Mouse (Mus musculus): ENCODE results near the gene Gpr15. TPM values are rescaled to one million over a fixed set of nuclear protein-coding genes. Genes with fewer than 3 reads are reported as not detected.

Gene Gpr15
- polyA plus RNA-seq (2015; fragmentation: Nextera tagmentation; extraction: Ambion mirVana): 0.79 and 1.7 TPM in 2 replicates

DNA sequence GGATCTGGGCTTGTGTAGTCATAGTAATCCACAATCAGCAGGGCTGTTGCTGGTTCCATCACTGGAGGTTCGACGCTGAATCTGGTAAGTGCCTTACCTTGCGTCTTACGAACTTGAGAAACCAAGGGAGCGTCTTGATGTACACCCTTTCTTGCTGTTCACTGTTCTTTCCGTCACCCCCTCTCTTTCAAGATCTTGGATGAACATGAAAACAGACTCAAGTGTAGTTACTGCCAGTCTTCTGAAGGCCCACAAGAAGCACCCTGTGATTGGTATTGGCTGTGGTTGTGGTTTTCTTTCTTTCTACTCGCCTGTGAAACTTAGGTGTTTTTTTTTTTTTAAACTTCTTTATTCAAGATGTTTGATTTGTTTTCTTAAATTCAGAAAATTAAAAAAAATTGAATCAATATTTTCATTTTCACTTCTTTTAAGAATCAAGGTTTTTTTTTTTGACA, at the start of gene Gpr15:
Gene Gpr15 (minus strand): TSS at position 405 of the 455 bp plus-strand sequence.
- DNase-seq (ENCODE audit: low spot score): no peak

DNA sequence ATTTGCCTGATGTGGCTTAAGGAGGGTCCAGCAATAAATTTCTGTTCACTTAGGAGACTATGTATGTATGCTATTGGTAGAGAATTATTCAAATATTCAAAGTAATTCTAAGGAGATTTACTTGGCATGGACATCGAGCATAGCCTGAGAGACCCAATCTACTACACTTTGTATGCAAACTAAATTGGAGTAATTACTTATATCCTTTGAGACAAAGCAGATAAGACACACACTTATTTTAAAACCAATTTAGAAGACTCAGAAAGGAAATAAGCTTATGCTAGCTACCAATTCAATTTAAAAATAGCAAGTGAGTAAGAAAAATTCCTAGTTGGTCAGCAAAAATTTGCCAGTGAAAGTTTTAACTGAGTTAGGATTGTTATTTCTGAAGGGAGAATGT, 44.2 kb upstream of the Gpr15 start, which contains the start of gene Olfr172:
Gene Olfr172 (minus strand): TSS at position 101 of the 400 bp plus-strand sequence.
- DNase-seq (ENCODE audit: low spot score): no peak

DNA sequence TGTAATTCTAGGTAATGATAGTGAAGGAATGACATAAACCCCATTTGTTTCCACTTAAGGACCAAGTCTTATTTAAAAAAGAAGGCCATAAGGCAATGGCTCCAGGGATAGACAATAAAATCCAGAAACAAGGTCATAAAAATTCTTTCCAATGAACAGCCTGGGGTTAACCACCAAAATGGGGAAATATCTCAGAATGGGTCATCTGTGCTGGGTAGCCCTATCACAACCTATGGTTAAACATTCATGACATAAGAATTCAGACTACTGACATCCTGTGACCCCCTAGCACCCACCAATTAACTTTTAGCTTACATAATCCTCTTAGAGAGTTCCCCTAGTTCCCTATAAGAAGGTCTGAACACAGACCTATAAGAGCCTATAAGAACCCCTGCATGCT, 37.3 kb upstream of the Gpr15 start:
- no peak for DNase-seq (ENCODE audit: low spot score)

DNA sequence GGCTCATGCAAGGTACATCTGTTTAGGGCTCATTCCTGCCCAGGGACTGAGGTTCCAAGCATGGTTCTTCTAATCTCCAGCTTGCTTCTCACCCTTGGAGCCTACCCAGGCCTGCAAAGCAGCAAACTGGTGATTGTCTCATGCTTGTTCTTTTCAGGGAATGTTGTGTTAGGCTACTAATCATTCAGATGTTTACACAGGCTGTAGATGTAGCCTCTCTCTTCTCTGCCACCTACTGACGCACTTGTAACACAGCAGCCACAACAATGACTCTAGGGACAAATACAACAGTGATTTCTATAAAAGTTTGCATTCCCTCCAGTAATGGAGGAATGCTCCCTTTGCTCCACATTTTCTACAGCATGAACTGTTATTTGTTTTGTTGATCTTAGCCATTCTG, 32.4 kb upstream of the Gpr15 start:
- no peak for DNase-seq (ENCODE audit: low spot score)

DNA sequence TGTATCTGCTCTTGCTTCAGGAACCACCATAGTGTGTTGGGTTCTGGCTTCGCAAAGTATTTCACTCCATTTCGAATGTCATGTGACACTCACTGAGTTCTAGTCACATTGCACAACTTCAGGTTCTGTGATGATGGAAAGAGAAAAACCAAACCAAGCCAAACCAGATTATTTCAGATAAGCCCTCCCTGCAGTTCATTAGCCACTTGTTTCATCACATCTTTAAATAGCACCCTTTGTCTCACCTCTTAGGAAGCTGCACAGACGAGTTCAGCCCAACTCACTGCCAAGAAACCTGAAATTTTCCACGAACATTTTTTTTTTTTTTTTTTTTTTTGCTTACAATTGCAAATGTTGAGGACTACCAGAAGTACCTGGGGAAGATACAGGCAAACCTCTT, 27.8 kb upstream of the Gpr15 start:
- no peak for DNase-seq (ENCODE audit: low spot score)

DNA sequence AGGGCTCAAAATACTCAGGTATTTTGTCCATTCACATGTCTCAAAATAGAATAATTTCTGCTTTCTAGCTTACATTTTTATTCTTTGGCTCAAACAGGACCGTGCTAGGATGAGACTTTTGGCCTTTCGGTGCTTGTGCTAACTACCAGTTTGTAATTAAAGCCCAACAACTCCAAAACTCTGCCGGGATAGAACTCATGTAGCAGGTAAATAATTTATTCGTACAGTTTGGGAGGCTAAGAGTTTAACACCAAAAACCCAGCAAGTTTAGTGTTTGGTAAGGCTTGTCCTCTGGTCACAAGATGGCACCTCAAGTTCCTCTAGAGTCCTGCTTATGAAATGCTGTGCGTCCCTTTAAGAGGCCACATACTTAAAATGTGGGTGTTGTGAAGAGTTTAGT, 21.9 kb upstream of the Gpr15 start:
- DNase-seq (ENCODE audit: low spot score): no peak

DNA sequence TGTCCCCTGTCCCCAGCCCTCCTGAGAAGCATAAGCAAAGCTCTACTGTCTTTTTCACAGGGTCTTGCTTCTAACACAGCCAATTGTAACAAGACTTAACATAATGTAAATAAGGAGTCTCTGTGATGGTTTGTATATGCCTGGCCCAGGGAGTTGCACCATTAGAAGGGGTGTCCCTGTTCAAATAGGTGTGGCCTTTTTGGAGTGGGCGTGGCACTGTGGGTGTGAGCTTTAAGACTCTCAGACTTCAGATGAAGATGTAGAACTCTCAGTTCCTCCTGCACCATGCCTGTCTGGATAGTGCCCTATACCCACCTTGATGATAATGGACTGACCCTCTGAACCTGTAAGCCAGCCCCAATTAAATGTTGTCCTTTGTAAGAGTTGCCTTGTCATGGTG, 19.9 kb upstream of the Gpr15 start:
- no peak for DNase-seq (ENCODE audit: low spot score)

DNA sequence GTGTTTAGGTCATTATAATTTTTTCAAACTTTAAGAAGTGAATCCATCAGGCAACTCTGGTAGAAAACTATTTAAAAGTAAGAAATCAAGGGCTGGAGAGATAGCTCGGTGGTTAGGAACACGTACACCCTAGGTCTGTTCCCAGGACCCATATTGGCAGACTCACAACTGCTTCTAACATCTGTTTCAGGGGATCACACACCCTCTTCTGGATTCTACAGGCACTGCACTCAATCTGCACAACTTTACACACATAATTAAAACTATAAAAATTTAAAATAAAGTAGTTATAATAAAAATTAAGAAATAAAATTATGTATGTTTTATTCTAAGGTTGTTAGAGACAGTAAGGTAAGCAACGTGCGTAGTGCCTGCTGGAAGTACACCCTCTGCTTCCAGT, 19.3 kb upstream of the Gpr15 start:
- no peak for DNase-seq (ENCODE audit: low spot score)

DNA sequence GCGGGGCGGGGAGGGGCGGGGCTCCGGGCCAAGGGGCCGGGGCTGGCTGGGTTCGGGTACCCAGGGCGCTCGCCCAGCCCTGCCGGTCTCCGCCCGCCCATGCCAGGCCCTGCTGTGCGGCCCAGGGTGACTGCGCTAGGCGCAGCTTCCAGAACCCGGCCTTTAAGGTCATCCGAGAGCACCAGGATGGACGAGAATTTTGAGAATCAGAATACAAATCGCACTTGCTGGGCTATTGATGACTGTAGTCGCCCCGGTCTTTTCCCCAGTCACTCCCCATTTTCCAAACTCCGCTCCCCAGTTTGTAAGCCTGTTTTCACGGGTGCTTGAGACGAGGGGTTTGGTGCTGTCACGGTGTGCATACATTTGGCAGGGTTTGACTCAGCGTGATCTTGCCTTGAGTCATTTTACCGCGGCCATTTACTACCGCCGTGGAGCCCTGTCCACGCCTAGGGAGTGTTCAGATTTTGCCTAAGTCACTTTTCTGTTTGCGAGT, 9.4 kb upstream of the Gpr15 start:
- DNase-seq (ENCODE audit: low spot score): peak; percentile 17

DNA sequence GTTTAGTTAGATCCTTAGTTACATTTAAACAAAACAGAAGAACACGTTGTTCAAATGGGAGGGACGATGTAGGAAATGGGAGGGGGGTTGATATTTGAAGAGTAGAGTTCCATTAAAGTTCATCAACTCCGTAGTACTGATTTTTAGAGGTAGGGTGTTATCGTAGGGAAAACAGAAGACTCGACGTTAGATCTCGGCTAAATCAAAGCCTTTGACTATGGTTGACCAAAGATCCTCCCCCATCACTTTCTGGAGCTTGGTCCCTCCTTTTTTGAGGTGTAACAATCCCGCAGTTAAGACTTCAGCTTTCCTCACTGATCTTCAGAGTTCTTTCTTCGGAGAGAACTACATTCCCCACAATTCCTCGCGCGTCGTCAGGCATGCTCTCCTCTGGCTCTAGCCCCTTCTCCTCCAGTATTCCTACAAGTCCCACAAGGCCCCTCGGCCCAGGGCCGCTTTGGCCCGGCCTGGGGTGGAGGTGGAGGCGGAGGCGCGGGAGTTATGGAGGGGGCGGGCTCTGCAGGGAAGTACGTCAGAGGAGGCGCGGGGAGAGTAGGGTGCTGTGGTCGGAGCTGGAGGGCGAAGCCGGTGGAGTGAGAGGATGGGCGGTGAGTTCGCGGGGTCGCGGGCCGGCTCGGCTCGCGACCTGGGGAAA, 8.7 kb upstream of the Gpr15 start, which contains the start of gene Cldnd1:
Gene Cldnd1 (plus strand): TSS at position 434 of the 655 bp plus-strand sequence.
- peak; percentile 96 for DNase-seq (ENCODE audit: low spot score)

DNA sequence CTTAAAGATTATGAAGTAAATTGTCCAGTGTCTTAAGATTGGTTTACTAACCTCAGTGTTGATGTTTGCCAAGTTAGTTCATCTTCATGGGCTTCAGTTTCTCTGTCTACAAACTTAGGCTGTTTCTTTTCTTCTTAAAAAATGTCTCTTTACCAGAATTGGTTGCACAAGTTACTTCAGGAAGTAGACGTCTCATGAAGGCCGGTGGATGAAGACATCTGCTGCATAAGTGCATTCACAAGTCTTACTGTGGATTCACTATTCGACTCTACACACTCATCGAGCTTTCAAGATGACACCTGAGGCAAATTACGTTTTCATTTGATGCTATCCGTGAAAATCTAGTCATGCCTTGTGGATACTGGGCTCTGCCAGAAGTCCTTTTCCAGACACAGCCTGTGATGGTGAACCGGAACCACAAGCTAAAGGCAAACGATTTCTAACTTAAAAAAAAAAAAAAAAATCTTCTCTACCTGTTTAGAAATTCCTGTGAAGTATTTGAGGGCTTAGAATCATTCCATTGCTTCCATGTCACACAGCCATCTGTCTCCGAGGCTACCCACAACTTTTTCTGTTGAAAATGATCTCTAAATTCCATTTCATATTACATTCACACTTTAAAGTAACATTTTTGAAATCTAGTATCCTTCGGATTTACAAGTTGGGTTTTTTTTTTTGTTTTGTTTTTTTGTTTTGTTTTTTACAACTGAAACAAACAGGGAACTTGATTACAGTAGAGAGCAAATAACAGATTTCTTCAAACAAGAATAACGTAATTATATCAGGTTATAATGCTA, 8.0 kb upstream of the Gpr15 start:
- no peak for DNase-seq (ENCODE audit: low spot score)

DNA sequence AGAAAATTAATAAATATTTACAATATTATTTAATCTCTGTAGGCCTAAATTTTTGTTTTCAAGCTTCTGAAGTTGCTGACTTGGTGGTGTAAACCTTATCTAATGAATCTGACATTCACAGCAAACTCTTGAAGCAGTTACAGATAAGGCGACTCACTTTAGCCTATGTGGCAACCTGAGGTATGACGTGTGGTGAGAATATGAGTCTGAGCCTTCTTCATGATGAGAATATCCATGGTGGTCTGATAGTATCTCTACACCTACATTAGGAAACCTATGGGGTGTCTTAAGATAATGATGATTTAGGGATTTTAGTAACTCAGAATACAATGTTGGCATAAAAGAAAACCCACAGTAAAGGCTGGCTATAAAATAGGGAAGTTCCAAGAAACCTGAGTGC, 3.4 kb upstream of the Gpr15 start:
- DNase-seq (ENCODE audit: low spot score): no peak

DNA sequence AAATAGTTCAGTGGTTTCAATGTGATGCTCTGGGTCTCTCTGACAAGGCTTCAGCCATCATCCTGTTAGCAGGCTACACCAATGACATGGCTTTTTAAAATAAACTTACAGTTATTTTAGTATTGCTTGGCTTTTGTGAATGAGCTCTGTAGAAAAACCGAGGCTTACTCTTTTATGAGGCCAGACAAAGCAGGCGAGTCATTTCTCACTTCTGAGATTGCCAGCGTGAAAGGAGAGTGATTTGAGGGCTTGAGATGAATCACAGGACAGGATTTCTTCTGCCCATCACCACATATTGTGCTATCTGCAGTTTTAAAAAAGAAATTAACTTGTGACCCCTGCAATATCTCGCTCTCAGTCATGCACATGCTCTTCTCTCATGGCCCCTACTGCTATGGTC, 3.9 kb downstream of the Gpr15 start:
- no peak for DNase-seq (ENCODE audit: low spot score)

DNA sequence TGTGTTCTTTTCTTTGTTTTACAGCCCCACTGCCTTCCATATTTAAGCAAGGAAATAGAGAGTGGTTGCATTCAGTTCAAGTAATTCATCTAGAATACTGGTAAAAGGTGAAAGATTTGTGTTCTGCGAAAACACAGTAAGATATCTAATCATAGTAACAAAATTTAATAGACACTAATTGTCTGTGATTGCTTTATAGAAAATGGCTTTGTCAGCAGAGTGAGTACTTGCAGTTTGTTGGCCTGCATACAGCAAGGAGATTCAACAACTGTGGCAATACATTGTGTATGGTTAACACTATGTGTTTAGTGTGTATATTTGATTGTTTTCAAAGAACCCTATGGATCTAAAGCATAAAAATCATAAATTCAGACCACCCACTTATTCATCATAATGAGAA, 5.7 kb downstream of the Gpr15 start:
- DNase-seq (ENCODE audit: low spot score): no peak

DNA sequence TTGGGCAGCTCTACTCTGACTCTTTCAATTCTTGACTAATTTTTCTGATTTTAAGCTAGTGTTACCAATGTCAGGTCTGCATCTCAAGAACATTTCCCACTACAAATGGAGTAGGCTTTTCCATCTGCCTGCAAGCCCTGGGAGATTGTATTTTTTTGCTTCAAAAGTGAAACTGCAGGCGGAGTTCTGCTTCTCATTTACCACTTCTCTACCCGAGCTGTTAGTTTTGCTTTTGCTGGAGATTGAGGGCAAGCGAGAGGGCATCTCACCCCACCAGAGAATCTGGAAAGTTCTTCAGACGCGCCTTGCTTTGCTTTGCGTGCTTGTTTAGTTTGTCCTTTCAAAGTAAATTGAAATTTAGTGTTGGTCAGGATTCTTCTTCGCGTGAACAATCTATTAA, 6.6 kb downstream of the Gpr15 start:
- DNase-seq (ENCODE audit: low spot score): no peak

DNA sequence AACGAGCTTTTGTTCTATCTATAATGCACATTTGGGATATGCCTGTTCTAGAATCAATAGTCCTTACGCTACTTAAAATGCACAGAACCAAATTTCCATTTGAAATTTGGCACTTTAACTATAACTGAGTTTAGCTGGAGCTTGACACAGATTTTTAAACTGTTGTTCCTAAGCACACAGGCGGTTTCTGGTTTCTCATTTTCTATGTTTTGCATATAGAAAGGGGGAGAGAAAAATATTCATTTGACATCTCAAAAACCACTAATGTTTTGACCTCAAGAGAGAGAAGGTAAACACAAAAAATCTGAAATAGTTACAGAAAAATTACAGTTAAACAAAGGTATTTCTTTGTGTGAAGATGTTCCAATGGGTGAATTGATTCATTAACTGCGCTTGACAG, 9.3 kb downstream of the Gpr15 start:
- DNase-seq (ENCODE audit: low spot score): no peak

DNA sequence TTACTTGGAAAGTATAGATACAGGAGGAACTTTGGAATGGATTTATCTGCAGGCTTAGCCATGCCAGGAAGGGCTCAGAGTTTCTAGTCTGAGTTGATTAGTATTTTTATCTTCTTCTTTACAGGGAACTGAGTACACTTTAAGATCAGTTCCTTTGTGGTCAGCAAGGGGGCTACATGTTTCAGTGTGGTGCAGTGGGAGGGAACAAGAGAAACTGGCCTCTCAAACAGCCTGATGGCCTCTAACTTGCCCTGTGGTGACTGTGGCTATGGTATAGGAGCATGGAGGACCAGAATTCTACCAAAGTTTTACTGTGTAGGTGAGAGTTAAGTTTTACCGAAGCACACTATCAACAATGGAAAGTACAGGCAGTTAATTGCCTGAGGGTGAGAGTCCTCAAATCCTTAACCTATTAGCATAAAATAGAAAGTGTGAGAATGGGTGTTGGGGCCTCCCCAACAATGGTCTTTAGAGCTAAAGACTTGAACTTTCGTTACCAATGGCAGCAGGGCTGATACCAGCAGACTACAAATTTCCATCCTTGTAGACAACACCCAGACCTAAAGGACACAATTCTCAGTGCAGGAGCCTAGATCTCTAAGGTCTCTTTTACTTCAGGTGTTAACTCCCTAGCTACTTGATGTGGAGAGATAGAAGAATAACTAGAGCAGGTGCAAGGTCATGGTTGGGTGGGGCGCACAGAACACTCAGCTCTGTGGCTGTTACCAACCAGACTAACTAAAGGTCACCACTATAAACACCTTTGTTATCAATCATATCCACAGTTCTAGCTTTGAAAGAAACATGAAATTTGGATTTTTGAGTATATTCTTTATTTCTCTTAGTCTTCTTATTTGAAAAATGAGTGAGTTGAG, 10.0 kb downstream of the Gpr15 start:
- DNase-seq (ENCODE audit: low spot score): no peak

DNA sequence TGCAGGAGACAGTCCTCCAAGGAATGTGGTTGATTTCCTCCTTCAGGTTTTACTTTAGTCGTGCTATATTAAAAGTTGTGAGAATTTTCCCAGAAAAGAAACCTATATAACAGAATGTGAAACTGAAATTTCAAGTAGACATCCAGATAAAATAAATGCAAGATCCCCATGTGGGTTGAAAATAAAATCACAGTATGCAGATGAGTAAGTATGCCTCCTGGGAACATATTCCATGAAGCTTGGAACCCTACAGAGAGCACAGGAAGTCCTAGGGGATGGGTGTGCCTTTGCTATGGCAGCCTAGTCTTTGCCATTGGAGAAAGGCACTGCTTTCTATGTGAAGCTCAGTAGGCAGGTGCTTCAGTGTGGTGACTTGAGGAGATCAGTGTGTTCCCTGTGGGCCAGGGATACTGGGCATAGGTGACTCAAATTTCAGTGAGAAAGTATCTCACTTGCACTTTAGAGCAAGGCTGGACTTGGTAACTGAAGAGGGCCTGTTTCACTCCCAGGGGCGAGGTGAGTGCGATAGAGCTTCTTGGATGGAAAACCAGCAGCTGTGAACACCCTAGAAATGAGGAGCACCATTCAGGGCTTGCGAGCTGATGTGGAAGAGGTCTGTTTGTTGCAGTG, 11.5 kb downstream of the Gpr15 start:
- no peak for DNase-seq (ENCODE audit: low spot score)

DNA sequence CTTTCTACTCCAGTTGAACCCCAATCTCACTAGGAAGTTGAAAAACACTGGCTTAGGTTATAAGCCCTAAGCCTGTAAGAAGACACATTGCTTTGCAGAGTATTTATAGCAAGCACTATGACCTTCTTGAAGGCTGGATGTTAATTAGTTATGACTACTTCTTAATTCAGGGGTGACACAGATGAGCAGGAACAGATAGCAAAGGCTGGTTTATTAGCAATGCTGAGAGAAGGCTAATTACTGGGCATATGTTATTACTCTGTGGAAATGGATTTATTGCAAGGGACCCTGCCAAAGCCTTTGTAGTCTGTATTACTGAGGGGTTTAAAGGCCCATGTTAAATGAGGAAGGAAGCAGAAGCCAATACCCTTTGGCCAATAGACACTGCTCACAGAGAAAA, 13.9 kb downstream of the Gpr15 start:
- no peak for DNase-seq (ENCODE audit: low spot score)

DNA sequence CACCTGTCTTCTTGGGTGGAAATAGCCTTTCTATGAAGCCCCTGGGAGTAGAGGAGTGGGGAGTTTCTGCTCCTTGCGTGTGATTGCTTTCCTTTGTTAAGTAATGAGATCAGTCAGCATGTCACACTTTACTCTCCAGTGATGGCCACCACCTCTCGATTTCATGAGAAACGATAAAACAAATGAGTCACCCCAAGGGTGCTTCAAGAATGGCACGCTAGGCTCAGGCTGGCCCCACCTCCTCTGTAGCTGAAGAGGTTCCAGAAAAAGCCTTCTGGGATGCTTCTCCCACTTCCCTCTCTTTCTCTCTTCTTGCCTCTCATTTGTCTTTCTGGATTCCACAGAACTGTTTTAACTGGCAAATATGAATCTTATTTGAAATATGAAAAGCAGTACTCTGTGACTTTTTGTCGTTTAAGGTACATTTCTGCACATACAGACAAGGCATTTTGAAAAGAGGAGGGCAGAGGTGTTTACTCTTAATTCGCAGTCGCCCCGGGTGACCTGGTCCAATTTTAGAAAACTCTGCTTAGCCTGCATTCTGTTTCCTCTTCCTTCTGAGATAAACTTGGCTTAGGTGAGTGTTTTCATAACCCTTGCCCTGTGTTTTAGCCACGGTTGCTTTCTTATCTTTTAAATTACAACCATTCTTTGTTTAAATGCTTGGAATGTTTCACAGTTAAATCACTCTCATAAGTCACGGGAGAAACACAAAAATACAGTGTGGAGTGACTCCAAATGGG, 15.3 kb downstream of the Gpr15 start:
- DNase-seq (ENCODE audit: low spot score): no peak

All from thymus, postnatal 0 days (tissue).